Mouse (Mus musculus) stomach, postnatal 0 days (tissue): ENCODE measurements at regions not wholly inside any gene's neighbourhood (a gene's known extent, or its start where the extent isn't known, plus 50 kb on each side); places are given as distances from the start of the nearest gene placed in this dataset.

Experiments
- ATAC-seq: fragments of 200-750 bp; cut with Nextera tagmentation; 2 replicates; pipeline ENCODE4 v1.8.0; 2017; ENCODE audit not compliant: low FRiP score, low TSS enrichment
- DNase-seq: peaks from one replicate; pipeline ENCODE4 v3.0.0-alpha.2; 2016; ENCODE audit warnings: low spot score
- H3K27ac ChIP-seq: fragments of 300-500 bp; sonication (generic); replicated peaks from 2 replicates; pipeline ENCODE4 v1.5.1; 2014; ENCODE audit warnings: mild to moderate bottlenecking, control low read depth
- H3K27me3 ChIP-seq: fragments of 300-500 bp; sonication (generic); 2 replicates; pipeline ENCODE4 v1.6.1; 2014; ENCODE audit warnings: low read length; ENCODE audit not compliant: control insufficient read depth, insufficient read depth
- H3K36me3 ChIP-seq: fragments of 300-500 bp; sonication (generic); 2 replicates; pipeline ENCODE4 v1.6.1; 2014; ENCODE audit warnings: low read length, mixed read lengths; ENCODE audit not compliant: control insufficient read depth, insufficient read depth
- H3K4me1 ChIP-seq: fragments of 300-500 bp; sonication (generic); replicated peaks from 2 replicates; pipeline ENCODE4 v1.6.1; 2014; ENCODE audit warnings: antibody characterized with exemption; ENCODE audit not compliant: control insufficient read depth, insufficient read depth
- H3K4me2 ChIP-seq: fragments of 300-500 bp; sonication (generic); replicated peaks from 2 replicates; pipeline ENCODE4 v1.6.1; 2014; ENCODE audit warnings: low read depth, mild to moderate bottlenecking, control low read depth, moderate library complexity
- H3K4me3 ChIP-seq: fragments of 300-500 bp; sonication (generic); 2 replicates; pipeline ENCODE4 v1.5.1; 2014; ENCODE audit warnings: low read depth, low read length, control low read depth
- H3K9ac ChIP-seq: fragments of 300-500 bp; sonication (generic); 2 replicates; pipeline ENCODE4 v1.6.1; 2014; ENCODE audit warnings: mild to moderate bottlenecking, low read length, control low read depth, mixed read lengths
- H3K9me3 ChIP-seq: fragments of 300-500 bp; sonication (generic); 2 replicates; pipeline ENCODE4 v1.6.1; 2016; ENCODE audit warnings: low read length; ENCODE audit not compliant: control insufficient read depth
- CTCF ChIP-seq: IDR thresholded peaks from 2 replicates; pipeline ENCODE4 v1.5.1; 2016; ENCODE audit warnings: antibody characterized with exemption, low read depth, mild to moderate bottlenecking, moderate library complexity
- EP300 ChIP-seq: optimal IDR thresholded peaks from 2 replicates; pipeline ENCODE3; 2016; ENCODE audit warnings: antibody characterized with exemption
- WGBS: fragments of 180-500 bp; shearing (Covaris S2); extraction: QIAGEN DNeasy Blood & Tissue Kit; methylation state at CpG from one replicate; pipeline ENCODE4 v1.1.7; 2014; 5-methylcytosine and 5-hydroxymethylcytosine counted together

DNA sequence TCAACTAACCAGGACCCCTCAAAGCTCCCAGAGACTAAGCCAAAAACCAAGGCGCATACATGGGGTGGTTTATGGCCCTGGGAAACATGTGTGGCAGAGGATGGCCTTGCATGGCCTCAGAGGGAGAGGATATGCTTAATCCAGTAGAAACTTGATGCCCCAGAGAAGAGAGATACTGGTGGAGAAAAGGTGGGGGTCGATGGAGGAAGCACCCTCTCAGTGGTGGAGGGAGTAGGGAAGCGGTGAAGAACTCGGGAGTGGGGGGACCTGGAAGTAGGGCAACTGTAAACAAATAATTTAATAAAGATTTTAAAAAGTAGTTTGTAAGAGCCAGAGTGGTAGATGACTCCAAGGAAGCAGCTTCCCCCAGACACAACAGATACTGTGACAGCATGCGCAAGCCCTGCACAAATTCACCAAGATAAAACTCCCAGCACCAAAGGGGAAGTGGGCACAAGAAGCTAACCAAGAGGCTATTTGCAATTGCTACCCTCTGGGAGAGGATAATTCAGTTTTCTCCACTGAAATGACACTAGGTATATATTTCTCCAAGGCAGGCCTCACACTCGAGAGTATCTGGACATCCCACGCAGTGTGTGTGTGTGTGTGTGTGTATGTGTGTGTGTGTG lies 50.7 kb upstream of the Gpr141 start:
- TF ChIP-seq CTCF (no peak), EP300 (no peak)
- no peak for DNase-seq
- no peaks in the 10 kb centered on the region for H3K27me3 ChIP-seq
- H3K9ac ChIP-seq: no peak overlapping the region
- no peaks in the 10 kb centered on the region for H3K36me3 ChIP-seq
- no peak overlapping the region for H3K27ac ChIP-seq
- H3K4me3 ChIP-seq: no peak overlapping the region
- ATAC-seq: no peak
- H3K4me1 ChIP-seq: no peaks in the 10 kb centered on the region
- WGBS: 90% methylated on average over 7 of the region's 7 CpGs
- no peaks in the 10 kb centered on the region for H3K9me3 ChIP-seq
- no peak overlapping the region for H3K4me2 ChIP-seq
